Mouse (Mus musculus): ENCODE results near the gene Adh5. TPM values are rescaled to one million over a fixed set of nuclear protein-coding genes. Genes with fewer than 3 reads are reported as not detected.

The Adh5 gene
- total RNA-seq, 2 experiments from 2014 or later: 160 to 207 TPM

Other genes starting within 250 kb of the Adh5 start
- gene 4930579F01Rik, start 249.3 kb upstream of the Adh5 start, total RNA-seq (2021): not detected
- gene Adh7, start 225.3 kb upstream of the Adh5 start, total RNA-seq (2021): 10 to 100 TPM in 1 of 2 experiments, 1 to 10 TPM in 1; 8.7 to 55.5 TPM
- gene Adh1, start 182.1 kb upstream of the Adh5 start, total RNA-seq (2021): 1,000 to 10,000 TPM; 2,463 to 7,675 TPM
- not detected for gene Adh6a, start 129.8 kb upstream of the Adh5 start, total RNA-seq (2021)
- gene Adh6b, start 101.3 kb upstream of the Adh5 start, total RNA-seq (2021): under 1 TPM; 0.23 to 0.33 TPM
- under 1 TPM; 0.43 to 0.83 TPM for gene Adh4, start 27.6 kb upstream of the Adh5 start, total RNA-seq (2021)
- 10 to 100 TPM; 53.8 to 57.9 TPM for gene Metap1, start 46.4 kb downstream of the Adh5 start, total RNA-seq (2021)
- gene Eif4e, start 83.1 kb downstream of the Adh5 start, total RNA-seq (2021): 100 to 1,000 TPM; 193 to 194 TPM

Data from adrenal gland, postnatal 36 days (tissue).